Mouse (Mus musculus): ENCODE data around the gene Brpf3.
"Not testable (repeated sequence)": the region's sequence is repeated elsewhere in the genome, so short reads cannot be mapped to it uniquely, and the experiment has no call there.

Brpf3 gene

DNA sequence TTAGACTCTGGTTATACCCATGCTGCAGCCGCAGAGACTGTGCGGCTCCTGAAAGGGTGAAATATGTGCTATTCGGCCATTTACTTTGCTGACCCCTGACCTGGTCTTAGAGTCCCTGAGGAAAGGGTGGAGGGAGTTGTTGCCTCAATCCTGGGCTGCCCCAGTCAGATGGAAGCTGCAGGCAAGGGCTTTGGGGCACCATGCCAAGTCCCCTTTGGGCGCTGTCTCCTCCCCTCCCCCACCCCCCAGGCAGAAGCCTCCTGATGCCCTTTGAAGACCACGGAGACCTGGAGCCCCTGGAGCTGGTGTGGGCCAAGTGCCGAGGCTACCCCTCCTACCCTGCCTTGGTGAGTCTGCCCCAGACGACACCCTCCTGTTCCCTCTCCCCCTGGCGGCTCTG, 30.2 kb downstream of the Brpf3 start:
- no peak for DNase-seq

DNA sequence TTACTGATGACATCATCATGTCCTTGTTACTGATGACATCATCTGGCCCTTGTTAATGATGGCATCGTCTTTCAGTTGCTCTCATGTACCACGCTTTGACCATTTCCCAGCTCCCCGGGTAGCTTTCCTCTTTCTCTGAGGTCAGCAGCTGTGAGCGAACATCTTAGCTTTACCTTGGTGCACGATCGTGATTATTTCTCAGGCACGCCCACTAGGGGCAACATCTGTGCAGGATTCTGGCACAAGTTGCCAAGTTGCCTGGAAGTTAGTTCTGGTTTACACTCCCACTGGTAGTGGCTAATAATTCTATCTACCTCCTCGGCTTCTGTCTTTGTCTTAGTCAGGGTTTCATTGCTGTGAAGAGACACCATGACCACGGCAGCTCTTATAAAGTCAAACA, 31.1 kb downstream of the Brpf3 start:
- no peak for DNase-seq

DNA sequence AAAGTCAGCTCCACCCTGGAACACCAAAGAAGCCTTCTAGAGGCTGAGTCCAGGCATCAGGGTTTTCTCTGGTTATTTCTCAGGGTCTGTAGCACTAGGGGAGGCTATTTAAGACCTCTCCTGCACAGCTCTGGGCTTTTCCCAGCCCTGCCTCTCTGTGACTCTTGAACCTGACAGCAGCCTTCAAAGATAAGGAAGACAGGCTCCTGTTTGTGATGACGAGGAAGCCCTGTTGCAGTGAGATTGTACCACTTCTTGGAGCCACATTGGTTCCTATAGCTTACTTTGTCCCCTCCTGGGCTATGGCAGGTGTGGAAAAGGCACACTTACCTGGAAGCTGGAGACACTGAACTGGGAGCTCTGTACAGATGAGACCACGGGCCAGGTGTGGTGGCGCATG, 32.0 kb downstream of the Brpf3 start:
- DNase-seq = no peak

DNA sequence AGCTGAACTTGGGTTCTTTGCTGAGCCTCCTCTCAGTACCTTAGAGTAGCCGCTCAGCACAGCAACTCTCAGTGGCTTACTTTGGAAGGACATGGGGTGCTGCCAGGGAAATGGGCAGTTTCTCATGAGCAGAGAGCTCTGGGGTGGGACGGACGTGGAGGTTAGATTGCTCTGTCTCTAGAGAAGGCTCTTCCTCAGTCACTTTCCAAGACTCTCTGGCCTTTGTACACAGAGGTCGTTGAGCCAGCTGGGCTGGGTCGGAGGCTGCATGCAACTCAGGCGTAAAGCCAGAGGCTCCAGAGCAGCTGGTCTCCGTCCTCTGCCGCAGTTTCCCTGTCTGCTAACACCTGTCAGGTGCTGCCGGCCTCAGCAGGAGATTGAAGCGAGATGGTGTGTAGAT, 33.8 kb downstream of the Brpf3 start:
- peak; percentile 35 for DNase-seq

DNA sequence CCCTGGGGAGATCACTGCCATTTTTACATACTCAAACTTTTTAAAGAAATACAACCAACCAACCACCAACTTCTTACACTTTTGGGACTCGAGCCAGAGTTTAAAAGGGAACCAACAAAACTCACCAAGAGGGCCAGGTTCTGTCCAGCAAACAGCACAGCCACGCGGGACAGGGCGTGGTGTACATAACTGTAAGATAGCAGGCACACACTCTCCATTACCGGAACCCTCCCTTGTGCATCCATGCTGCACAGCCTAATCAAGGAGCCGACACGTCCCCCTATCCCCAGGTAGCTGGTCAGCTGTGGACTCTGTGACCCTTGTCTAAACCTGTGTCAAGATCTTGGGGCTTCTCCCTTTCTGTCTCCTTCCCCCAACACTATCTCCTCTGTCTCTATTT, 37.0 kb downstream of the Brpf3 start:
- DNase-seq = no peak

DNA sequence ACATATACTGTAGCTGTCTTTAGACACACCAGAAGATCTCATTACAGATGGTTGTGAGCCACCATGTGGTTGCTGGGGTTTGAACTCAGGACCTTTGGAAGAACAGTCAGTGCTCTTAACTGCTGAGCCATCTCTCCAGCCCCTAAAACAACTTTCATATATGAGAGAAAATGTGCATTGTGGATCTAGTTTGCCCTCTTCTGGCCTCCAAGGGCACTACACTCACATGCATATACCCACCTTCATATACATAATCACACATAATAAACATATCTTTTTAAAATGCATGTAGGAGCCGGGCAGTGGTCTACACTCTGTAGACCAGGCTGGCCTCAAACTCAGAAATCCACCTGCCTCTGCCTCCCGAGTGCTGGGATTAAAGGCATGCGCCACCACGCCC, 41.1 kb downstream of the Brpf3 start:
- not testable (repeated sequence) for DNase-seq

DNA sequence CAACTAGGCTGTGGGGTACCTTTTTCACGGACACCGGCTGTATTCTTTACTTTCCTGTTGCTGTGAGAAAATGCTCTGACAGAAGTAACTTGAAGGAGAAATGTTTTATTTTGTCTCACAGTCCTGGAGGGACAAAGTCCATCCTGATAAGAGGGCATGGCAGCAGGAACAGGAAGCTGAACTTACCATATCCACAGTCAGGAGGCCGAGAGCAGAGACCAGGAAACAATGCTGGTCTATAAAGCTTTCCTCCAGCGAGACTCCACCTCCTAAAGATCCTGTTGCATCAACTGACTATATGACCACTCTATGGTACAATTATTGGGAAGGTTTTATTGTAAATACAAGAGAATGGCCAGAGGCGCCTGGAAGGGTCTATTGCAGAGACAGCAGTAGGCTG, 42.8 kb downstream of the Brpf3 start:
- DNase-seq = no peak

DNA sequence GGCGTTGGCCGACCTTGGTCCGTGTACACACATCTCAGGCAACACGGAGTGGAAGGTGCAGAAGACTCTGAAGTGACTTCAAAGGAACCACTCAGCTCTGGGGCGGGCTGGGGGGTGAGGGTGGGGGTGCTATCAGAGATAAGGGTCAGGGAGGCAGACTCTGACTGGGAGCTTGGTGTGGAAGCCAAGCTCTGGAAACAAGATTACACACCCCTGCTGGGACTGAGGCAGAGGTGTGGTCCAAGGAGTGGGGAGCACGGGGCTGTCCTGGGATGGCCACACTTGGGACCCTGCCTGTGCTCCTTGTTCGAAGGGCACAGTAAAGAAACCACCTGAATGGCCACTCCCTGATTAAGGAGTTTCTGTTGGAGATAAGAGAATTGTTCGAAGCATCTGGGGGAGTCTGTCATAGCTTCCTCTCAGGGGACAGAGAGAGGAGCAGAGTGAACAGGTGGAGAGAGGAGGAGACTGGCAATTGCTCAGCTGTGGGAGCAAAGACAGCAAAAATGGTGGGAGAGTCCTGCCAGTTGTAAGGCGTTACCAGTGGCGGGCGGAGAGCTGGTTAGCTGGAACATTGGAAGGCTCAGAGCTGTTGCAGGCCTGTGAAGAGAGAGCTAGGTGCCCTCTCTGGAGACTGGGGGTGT, 46.2 kb downstream of the Brpf3 start:
- no peak for DNase-seq

DNA sequence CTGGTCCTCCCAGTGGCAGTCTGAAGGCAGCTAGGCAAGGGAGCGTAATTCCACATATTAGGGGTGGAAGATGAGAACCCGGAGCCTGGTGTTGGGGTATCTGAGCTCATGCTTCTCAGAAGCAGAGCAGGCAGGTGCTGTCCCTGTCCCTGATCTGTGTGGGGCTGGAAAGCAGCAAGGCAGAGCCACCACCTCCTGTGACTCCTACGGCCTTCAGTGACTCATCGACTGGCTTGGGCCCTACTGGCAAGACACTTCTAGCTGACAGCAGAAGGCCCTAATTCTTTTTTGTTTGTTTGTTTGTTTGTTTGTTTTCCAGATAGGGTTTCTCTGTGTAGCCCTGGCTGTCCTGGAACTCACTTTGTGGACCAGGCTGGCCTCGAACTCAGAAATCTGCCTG, 49.6 kb downstream of the Brpf3 start:
- DNase-seq = no peak

DNA sequence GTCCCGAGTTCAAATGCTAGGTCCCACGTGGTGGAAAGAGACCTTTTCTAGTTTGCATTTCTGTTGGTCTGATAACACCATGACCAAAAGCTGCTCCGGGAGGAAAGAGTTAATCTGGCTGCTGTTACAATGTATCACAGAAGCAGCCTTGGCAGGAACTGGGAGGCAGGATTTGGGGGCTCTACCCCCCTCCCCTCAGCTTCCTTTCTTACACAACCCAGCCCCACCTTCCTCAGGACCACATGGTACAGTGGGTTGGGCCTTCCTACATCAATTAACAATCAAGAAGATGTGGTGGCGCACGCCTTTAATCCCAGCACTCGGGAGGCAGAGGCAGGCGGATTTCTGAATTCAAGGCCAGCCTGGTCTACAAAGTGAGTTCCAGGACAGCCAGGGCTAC, 53.5 kb downstream of the Brpf3 start:
- DNase-seq = no peak

DNA sequence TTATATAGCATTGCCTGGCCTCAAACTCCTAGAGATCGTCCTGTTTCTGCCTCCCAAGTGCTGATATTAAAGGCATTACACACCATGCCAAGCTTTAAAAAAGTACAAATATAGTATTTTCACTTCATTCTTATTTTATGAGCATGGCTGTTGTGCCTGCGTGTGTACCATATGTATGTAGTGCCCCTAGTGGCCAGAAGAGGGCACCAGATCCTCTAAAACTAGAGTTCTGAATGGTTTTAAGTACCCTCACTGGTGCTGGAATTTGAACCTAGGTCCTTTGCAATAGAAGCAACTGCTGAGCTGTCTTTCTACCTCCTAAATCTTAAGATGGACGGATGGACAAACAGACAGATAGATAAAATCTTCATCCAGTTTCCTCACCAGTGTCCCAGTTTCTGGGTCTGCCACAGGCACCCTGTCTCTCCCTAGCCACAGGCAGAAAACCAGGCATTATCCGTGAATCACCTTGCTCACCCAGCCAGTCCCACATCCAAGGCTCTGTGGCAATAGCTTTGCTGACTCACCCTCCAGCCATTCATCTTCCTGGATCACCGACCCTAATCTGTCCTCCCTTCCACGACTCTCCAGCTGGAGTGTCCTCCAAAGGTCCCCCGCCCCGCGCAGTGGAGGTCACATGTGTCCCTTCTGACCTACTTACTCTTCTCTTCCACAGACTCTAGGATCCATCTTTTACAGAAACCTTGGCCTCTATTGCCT, 54.4 kb downstream of the Brpf3 start:
- peak; percentile 28 for DNase-seq

DNA sequence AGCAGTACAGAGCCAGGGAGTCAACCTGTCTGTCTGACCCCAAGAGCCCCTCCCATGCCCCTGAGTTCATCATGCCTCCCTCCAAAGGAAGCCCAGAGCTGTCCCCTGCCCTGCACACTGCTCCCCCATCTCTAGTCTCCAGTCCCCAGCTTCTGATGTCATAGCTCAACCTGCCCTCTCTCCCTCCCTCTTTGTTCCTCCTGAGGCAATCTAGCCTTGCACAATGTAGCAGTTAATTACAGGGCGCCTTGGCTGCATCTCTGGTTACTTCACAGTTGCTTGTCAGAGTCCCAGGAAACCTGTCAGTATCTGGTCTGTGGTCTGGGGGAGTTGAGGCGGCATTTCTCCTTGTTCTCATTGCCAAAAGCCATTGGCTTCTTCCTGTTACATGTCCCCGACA, 55.1 kb downstream of the Brpf3 start:
- DNase-seq = no peak

DNA sequence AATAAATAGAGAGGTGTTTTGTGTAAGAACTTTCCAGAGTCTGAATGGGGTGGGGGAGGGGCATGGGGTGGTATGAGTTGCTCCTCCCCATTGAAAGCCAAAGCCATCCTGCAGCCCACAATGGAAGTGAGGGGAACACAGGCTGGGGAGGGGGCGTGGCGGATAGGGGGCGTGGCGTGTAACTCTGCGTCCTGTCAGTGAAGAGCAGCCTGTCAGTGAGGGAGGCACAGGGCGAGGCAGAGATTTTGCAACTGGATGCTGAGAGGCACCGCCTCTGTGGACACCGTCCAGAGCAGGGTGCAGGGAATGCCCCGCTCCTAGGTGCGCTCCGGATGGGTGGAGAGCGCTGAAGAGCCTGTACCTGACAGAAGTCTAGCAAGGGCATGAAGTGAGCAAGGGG, 57.3 kb downstream of the Brpf3 start, which contains the start of gene Pnpla1:
Gene Pnpla1, plus strand, starts transcription at position 207 of the 400 bp plus-strand sequence.
- no peak for DNase-seq

DNA sequence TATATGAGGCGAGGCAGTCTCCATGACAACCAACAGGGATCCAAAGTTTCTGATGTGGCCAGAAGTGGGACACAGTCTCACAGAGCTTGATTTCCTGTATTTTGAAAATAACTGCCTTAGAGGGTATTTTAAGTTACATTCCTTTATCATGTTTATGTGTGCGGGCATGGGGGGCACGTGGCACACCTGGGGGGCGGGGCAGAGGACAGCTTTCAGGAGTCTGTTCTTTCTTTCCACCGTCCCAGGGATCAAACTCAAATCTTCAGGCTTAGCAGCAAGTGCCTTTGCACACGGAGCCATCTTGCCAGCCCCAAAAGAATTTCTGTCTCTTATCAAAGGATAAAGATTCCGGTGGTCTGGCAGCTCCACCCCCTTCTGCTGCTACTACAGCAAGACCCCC, 63.0 kb downstream of the Brpf3 start:
- DNase-seq = no peak

DNA sequence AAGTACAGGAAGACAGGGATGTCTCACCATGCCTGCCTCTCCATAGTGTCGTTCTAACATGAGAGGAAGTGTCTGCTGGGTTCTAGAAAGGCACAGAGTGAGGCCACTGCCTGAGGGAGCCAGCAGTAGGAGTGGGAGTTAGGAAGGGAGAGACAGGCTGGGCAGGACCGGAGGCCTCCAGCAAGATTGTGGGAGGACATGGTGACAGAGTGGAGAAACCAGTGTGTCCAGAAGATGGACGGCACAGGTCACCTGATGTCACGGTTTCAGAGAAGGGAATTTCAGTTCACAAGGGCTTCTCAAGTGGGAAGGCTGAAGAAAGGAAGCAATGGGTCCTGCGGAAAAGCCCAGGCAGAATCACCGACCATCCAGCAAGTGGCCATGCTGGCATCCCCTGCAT, 63.6 kb downstream of the Brpf3 start:
- DNase-seq = no peak

DNA sequence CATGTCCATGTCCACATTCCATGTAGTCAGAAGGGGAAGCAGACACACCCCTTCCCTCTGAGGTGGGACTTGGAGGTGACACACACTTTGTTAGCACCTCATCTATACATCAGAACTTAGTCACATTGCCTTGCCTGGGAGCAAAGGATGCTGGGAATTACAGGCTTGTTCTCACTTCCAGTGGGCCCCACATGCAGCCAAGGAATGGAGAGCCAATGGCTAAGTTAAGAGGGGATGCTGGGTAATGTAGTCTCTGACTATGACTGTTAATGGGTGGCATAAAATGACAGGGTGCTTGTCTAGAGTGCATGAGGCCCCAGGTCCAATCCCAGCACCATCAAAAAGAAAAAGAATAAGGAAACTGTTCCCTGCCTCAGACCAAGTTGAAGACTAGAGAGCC, 66.0 kb downstream of the Brpf3 start:
- DNase-seq = no peak

DNA sequence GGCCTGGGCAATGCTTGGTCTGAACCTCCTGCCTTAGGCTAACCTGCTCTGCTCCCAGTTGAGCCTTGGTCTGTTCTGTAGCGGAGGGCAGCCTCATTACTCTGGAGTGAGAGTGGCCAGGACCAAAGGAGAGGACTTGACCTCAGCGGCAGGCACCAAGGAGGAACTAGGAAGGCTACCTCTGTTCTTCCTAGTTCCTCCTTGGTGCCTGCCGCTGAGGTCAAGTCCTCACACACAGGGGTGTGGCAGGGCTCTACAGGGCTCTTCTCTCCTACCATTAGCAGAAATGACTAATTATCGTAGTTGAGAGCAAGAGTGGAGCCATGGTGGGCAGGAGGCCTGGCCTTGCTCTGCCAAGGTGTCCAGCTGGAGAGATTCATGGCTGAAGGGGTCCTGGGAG, 66.5 kb downstream of the Brpf3 start:
- DNase-seq = no peak

DNA sequence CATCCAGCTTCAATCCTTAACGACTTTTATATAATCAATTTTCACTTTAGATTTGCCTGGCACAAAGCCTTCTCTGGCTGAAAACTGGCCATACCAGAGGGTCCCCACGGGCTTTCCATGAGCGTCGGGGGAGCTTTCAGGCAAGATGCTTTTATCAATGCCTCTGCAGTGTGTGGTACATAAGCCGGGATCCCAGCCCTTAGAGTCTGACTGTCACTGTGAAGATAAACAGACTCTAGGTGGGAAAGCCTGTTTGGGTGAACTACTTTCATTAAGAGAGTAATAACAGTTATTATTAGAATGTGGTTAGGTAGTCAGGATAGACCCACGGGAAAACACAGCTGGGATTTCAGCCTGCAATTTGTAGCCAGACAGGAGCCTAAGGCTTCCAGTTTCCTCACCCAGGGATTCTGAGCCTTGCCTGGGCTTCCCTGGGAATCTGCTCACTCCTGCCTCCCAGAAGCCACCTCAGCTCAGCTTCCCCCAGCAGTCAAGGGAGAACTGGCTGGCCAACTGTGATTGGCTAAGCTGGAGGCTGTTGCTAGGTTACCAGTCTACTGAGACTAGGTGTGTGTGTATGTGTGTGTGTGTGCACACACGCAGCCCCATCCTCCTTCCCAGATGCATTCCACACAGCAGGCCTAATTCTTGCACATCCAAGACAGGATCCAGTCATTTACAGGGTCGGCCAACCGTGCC, 68.7 kb downstream of the Brpf3 start:
- DNase-seq = no peak

DNA sequence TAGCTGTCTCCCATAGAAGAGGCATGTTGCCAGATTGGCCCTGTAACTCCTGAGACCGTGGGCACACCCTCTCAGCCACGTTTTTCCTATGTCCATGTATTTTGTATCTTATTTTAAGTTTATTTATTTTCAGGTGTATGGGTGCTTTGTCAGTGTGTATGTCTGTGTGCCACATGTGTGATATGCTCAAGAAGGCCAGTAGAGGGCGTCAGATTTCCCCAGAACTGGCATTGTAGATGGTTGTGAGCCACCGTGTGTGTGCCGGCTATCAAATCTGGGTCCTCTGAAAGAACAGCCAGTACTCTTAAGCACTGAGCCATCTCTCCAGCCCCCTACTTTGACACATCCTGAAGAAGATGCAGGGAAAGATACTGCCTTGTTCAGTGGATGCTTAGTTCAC, 69.5 kb downstream of the Brpf3 start:
- no peak for DNase-seq

DNA sequence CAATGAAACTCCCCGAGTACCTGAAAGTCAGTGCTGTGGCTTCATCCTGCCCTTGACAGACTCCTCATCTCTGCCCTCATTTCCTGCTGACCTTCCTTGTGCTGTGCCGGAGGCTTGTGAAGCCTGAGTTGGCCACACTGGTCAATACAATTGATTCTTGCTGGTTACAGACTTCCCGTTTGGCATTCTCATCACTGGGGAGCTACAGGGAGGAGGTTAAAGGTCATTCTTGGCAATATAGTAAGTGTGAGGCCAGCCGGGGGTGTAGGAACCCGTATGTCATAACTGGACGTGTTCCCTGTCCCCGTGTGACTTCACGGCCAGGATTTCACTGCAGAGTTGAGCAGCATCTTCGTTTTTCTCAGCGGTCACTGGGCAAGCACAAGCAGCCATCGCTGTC, 70.9 kb downstream of the Brpf3 start:
- DNase-seq = no peak

DNA sequence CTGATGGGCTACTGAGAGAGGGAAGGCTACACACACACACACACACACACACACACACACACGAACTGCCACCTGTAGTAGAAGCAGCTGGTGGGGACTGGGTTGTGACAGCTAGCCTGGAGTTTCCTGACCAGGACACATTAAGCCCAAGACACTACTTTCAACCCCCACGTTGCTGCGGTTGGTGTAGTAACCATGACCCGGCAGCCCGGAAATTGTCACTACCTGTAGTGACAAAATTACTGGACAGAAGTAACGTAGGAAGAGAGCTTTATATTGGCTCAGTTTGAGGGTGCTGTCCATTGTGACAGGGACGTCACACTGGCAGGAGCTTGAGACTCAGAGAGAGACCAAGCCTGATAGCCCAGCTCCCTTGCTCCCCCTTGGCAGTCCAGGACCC, 71.4 kb downstream of the Brpf3 start:
- DNase-seq = no peak

DNA sequence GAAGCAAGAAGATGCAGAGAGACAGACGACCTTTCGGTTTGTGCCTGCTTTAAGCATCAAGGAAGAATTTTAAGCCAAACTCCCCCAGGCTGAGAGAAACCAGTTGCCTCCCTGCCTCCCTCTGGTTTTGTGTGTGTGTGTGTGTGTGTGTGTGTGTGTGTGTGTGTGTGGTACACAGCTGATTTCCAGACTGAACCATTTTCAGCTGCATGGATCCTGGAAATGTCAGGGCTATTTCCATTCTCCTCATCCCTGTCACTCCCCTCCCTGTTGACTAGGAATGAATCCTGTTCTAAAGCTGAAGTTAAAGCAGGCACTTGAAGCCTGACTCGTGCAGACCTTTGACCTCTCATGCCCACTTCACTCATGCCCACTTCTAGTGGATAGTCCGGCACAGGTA, 73.3 kb downstream of the Brpf3 start:
- no peak for DNase-seq

DNA sequence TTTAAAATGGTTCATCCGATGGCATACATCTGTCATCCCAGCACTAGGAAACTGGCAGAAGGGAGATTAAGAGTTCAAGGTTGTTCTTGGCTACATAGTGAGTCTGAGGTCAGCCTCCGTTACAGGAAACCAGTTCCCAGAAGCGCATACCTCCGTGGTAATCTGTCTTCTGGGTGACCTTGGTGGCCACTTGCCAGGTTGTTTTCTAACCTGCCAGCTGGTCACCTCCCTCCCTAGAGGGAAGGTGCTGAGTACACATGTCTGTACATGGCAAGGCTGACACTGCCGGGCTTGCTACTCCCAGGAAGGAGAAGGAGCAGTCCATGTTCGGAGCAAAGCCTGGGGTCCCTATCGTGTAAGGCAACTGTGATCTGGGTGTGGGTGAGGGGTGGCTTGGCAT, 73.9 kb downstream of the Brpf3 start:
- peak; percentile 67 for DNase-seq

DNA sequence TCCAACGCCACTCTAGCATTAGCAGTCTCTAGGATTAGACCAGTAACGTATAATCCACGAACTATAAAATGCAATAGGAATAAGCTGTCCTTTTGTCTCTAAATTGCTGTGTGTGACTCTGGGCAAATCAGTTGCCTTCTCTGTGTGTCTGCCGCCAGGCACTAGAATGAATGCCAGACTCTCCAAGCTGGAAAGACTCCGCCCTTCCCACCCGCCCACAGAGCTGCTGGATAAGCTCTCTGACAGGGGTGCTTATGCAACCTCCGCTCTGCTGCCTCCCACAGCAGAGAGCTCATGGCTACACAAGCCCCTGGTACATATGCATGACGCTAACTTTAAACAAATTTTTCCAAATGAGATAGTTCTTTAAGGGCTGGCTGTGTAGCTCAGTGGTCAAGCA, 74.4 kb downstream of the Brpf3 start:
- peak; percentile 34 for DNase-seq
